Mouse (Mus musculus) spleen, adult 2 months (tissue): ENCODE measurements around the gene Mns1.

Experiments
- CTCF ChIP-seq: fragments of 200-500 bp; IDR thresholded peaks from 2 replicates; pipeline ENCODE4 v1.5.1; 2011; ENCODE audit warnings: mild to moderate bottlenecking, inconsistent platforms; ENCODE audit not compliant: insufficient read depth, insufficient read length, insufficient replicate concordance; ENCODE audit errors: extremely low read depth
- POLR2A ChIP-seq: fragments of 200-500 bp; IDR thresholded peaks from 2 replicates; pipeline ENCODE4 v1.6.1; 2011; ENCODE audit warnings: low read depth, low read length, inconsistent platforms

- TF ChIP-seq CTCF, result peak; percentile 78; the same call in 1 of the 2 replicates
- TF ChIP-seq POLR2A, result no peak
Observed at GRCm38 (mm10) chr9:72408131-72408586, 29.7 kb upstream of the Mns1 start.
